Mouse (Mus musculus): ENCODE measurements around the gene Hectd1.
A peak's percentile ranks its signal among the peaks of the same experiment; 100 is the strongest.

Gene Hectd1

DNA sequence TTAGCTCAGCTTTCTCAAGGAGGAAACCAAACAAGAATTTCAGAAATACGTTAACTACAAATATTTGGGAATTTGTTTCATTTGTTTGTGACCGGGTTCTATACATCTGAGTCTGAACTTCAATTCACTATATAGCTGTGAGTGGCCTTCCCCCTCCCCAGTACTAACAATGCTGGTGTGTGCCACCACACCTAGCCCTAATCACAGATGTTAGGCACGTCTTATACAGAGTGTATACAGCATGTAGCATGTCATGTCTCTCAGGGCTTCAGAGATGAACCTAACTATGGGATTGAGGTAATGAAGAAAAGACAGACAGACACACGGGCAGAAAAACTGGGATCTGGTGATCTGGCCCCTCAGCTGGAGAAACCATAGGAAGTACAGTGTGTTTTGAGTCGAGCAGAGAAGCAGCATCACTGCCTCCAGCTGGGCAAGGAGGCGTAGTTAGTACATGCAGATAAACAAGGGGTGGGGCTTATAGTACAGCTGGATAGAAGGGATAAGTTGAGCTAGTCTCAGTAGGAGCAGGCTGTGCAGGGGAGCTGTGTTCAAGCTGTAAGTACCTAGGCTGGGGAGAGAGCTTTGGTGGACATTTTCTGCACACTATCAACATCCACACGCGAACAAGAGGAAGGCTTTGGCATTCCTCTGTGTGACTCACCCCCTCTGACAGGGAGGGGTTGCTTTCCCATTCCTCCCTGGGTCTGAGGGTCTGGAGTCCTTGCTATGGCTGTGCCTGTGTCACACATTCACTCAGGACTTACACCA is 129.5 kb downstream of the Hectd1 start:
- TF ChIP-seq POU5F1 (IDR thresholded peaks at IDR 0.05; ENCODE audit: borderline replicate concordance, low read length): no peak
- Histone ChIP-seq H3K4me3 (replicated peaks; ENCODE audit: low read length) (no peak overlapping the region), H3K27me3 (ENCODE audit: insufficient read depth, low read length) (no peaks in the 10 kb centered on the region), H3K9me3 (ENCODE audit: low read length) (peaks cover 6% of the 10 kb centered on the region), H3K36me3 (ENCODE audit: insufficient read depth, low read length) (no peaks in the 10 kb centered on the region), H3K4me1 (replicated peaks; ENCODE audit: low read depth, low read length) (peaks cover 37% of the 10 kb centered on the region)

- TF ChIP-seq CTCF (conservative IDR thresholded peaks at IDR 0.05; ENCODE audit: low read length): no peak
- TF ChIP-seq NANOG (IDR thresholded peaks at IDR 0.05; ENCODE audit: borderline replicate concordance, low read length): no peak
- Histone ChIP-seq H3K9me3 (ENCODE audit: low read length) (no peaks in the 10 kb centered on the region), H3K27me3 (ENCODE audit: insufficient read depth, low read length) (no peaks in the 10 kb centered on the region), H3K36me3 (ENCODE audit: insufficient read depth, low read length) (no peaks in the 10 kb centered on the region), H3K4me1 (replicated peaks; ENCODE audit: low read depth, low read length) (peaks cover 41% of the 10 kb centered on the region), H3K4me3 (replicated peaks; ENCODE audit: low read length) (no peak overlapping the region)
Measured at GRCm38 (mm10) chr12:51696157-51696556, 133.2 kb downstream of the Hectd1 start.

- H3K27me3 ChIP-seq (ENCODE audit: insufficient read depth, low read length): no peaks in the 10 kb centered on the region
- no peaks in the 10 kb centered on the region for H3K36me3 ChIP-seq (ENCODE audit: insufficient read depth, low read length)
- peaks cover 44% of the 10 kb centered on the region for H3K4me1 ChIP-seq (replicated peaks; ENCODE audit: low read depth, low read length)
- TF ChIP-seq NANOG (IDR thresholded peaks at IDR 0.05; ENCODE audit: borderline replicate concordance, low read length): no peak
- TF ChIP-seq POU5F1 (IDR thresholded peaks at IDR 0.05; ENCODE audit: borderline replicate concordance, low read length): no peak
- TF ChIP-seq CTCF (conservative IDR thresholded peaks at IDR 0.05; ENCODE audit: low read length): no peak
- no peak overlapping the region for H3K4me3 ChIP-seq (replicated peaks; ENCODE audit: low read length)
- no peaks in the 10 kb centered on the region for H3K9me3 ChIP-seq (ENCODE audit: low read length)
Measured at GRCm38 (mm10) chr12:51694966-51695365, 134.4 kb downstream of the Hectd1 start.

GRCm38 (mm10) chr12:51694096-51694495 is 135.2 kb downstream of the Hectd1 start:
- Histone ChIP-seq H3K9me3 (ENCODE audit: low read length) (no peaks in the 10 kb centered on the region), H3K4me1 (replicated peaks; ENCODE audit: low read depth, low read length) (peaks cover 47% of the 10 kb centered on the region), H3K4me3 (replicated peaks; ENCODE audit: low read length) (peak overlapping the region; percentile 11; the same call in 1 of the 2 replicates), H3K27me3 (ENCODE audit: insufficient read depth, low read length) (no peaks in the 10 kb centered on the region), H3K36me3 (ENCODE audit: insufficient read depth, low read length) (no peaks in the 10 kb centered on the region)
- TF ChIP-seq POU5F1 (IDR thresholded peaks at IDR 0.05; ENCODE audit: borderline replicate concordance, low read length) (no peak), NANOG (IDR thresholded peaks at IDR 0.05; ENCODE audit: borderline replicate concordance, low read length) (no peak), CTCF (conservative IDR thresholded peaks at IDR 0.05; ENCODE audit: low read length) (no peak)

Measured in E14TG2a.4 (cell line).